Mouse (Mus musculus): Measurements from ENCODE around the gene Tmem248.

- no peak for TF ChIP-seq CTCF (IDR thresholded peaks at IDR 0.05; ENCODE audit: control insufficient read depth, insufficient read depth, insufficient read length)
- TF ChIP-seq MAX (IDR thresholded peaks at IDR 0.05) = no peak
Observed at GRCm38 (mm10) chr5:130292976-130293375, 76.1 kb downstream of the Tmem248 start.
